Mouse (Mus musculus): ENCODE results near the gene Dcbld1. TPM values are rescaled to one million over a fixed set of nuclear protein-coding genes. Genes with fewer than 3 reads are reported as not detected.

The Dcbld1 gene
- polyA plus RNA-seq, 1 experiment from 2014 or later, result 22.7 TPM

DNA sequence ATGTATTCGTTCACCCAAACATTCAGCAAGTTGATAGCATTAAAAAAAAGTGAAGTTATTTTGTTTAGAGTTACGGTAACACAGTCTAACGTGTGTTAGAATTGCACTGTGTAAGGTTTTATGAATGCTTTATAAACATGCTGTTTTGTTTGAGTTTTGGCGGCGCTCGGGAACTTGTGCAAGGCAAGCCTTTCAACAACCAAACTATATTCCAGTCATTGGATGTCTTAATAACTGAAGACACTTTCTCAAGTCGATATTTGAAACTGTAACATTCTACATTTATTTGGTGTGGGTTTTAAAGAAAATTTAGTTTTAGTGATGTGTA is 1.2 kb downstream of the Dcbld1 start:
- H3K27me3 ChIP-seq, result no peaks in the 10 kb centered on the region
- H3K9me3 ChIP-seq (replicated peaks), result no peaks in the 10 kb centered on the region
- peaks cover 24% of the 10 kb centered on the region for H3K4me1 ChIP-seq
- 2% methylated on average over 7 of the region's 7 CpGs for WGBS
- H3K4me3 ChIP-seq, result peak overlapping the region; percentile 79
- peak overlapping the region; percentile 86 for H3K4me2 ChIP-seq
- H3K9ac ChIP-seq, result peak overlapping the region; percentile 89
- H3K27ac ChIP-seq, result no peak overlapping the region
- no peak for ATAC-seq
- no peaks in the 10 kb centered on the region for H3K36me3 ChIP-seq (ENCODE audit: poor library complexity, severe bottlenecking)

DNA sequence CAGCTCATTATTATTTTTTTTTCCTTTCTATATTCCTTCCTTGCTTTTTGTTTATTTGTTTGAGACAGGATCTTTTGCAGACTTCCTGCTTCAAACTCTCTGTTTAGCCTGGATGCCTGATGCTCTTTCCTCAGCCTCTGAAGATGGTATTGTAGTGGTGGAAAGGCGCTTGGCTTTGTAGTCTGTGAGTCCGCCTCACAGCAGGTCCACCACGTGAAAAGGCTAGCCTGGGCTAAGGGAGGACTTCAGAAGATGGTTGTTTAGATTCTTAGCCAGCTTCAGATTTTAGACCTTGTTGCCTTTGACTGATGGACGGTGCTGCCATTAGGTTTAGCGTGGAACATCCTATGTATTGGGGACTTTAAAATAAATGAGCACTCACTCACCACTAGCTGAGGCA is 2.0 kb downstream of the Dcbld1 start:
- no peak overlapping the region for H3K27ac ChIP-seq
- no peaks in the 10 kb centered on the region for H3K36me3 ChIP-seq (ENCODE audit: poor library complexity, severe bottlenecking)
- peak overlapping the region; percentile 86 for H3K4me2 ChIP-seq
- 0 out of 2 replicates have a peak, but pooled peaks cover 7% of the 10 kb centered on the region for H3K9me3 ChIP-seq (replicated peaks)
- 74% methylated on average over 5 of the region's 5 CpGs for WGBS
- no peak overlapping the region for H3K9ac ChIP-seq
- peak overlapping the region; percentile 79 for H3K4me3 ChIP-seq
- H3K27me3 ChIP-seq, result no peaks in the 10 kb centered on the region
- peaks cover 24% of the 10 kb centered on the region for H3K4me1 ChIP-seq
- ATAC-seq, result no peak

DNA sequence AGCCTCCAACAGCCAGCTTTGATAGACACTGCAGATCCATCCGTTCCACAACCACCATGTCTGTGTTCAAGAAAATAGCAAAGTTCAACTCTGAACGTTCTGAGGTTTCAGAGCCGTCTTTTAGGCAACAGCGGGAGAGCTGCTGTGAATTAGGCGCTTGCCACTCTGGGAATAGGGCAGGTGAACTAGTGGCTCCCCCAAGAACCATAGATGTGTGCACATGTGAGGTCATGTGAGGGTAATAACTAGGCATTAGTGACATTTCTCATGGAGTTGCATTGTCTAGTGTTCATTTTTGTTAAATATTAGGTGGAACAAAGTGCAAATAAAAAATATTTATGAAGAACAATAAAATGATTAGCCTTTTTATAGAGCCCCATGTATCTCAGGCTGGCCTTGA is 8.6 kb downstream of the Dcbld1 start:
- Histone ChIP-seq H3K9me3 (replicated peaks) (0 out of 2 replicates have a peak, but pooled peaks cover 7% of the 10 kb centered on the region), H3K4me3 (no peak overlapping the region), H3K9ac (no peak overlapping the region), H3K4me2 (no peak overlapping the region), H3K36me3 (ENCODE audit: poor library complexity, severe bottlenecking) (no peaks in the 10 kb centered on the region), H3K27ac (no peak overlapping the region), H3K4me1 (peaks cover 15% of the 10 kb centered on the region), H3K27me3 (no peaks in the 10 kb centered on the region)
- no peak for ATAC-seq
- 88% methylated on average over 5 of the region's 5 CpGs for WGBS

GRCm38 (mm10) chr10:52242680-52243323 is 9.4 kb downstream of the Dcbld1 start:
- Histone ChIP-seq H3K9ac (no peak overlapping the region), H3K4me1 (peaks cover 15% of the 10 kb centered on the region), H3K9me3 (replicated peaks) (0 out of 2 replicates have a peak, but pooled peaks cover 7% of the 10 kb centered on the region), H3K4me2 (no peak overlapping the region), H3K4me3 (no peak overlapping the region), H3K27ac (no peak overlapping the region), H3K27me3 (no peaks in the 10 kb centered on the region), H3K36me3 (ENCODE audit: poor library complexity, severe bottlenecking) (no peaks in the 10 kb centered on the region)
- peak; percentile 62; the same call in 1 of the 2 replicates for ATAC-seq
- 28% methylated on average over 7 of the region's 7 CpGs for WGBS

- no peak for ATAC-seq
- Histone ChIP-seq H3K27ac (no peak overlapping the region), H3K9me3 (replicated peaks) (no peaks in the 10 kb centered on the region), H3K9ac (no peak overlapping the region), H3K4me3 (no peak overlapping the region), H3K27me3 (no peaks in the 10 kb centered on the region), H3K4me2 (no peak overlapping the region), H3K4me1 (peaks cover 8% of the 10 kb centered on the region), H3K36me3 (ENCODE audit: poor library complexity, severe bottlenecking) (no peaks in the 10 kb centered on the region)
- WGBS, result 50% methylated on average over 3 of the region's 3 CpGs
These were observed 12.8 kb downstream of the Dcbld1 start for GRCm38 (mm10) chr10:52246207-52246606.

GRCm38 (mm10) chr10:52252240-52252639 is 18.8 kb downstream of the Dcbld1 start:
- no peak overlapping the region for H3K4me3 ChIP-seq
- H3K27ac ChIP-seq, result no peak overlapping the region
- H3K9ac ChIP-seq, result no peak overlapping the region
- no peaks in the 10 kb centered on the region for H3K27me3 ChIP-seq
- WGBS, result 88% methylated on average over 1 of the region's 1 CpGs
- no peak for ATAC-seq
- no peaks in the 10 kb centered on the region for H3K9me3 ChIP-seq (replicated peaks)
- no peaks in the 10 kb centered on the region for H3K36me3 ChIP-seq (ENCODE audit: poor library complexity, severe bottlenecking)
- peaks cover 8% of the 10 kb centered on the region; the same call in 1 of the 2 replicates for H3K4me1 ChIP-seq
- H3K4me2 ChIP-seq, result no peak overlapping the region

DNA sequence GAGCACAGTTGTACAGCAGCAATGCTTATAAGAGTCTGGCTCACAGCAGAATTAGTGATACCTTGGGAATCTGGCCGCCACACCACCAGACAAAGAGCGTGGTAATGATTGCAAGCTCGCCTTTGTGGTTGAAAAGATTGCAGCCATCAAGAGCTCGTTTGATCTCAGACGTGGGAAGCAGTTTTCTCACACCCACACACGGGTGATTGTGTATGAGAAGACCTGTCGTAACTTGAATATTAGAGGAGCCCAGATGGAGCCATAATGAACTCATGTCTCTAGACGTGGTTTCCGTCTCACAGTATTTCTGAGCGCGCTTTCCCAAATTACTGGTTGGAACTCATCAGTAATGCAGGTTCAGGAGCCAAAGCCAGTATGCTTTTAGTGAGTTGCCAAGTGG is 20.0 kb downstream of the Dcbld1 start:
- no peak overlapping the region for H3K4me3 ChIP-seq
- no peak overlapping the region for H3K4me2 ChIP-seq
- H3K27ac ChIP-seq, result no peak overlapping the region; the same call in 1 of the 2 replicates
- H3K36me3 ChIP-seq (ENCODE audit: poor library complexity, severe bottlenecking), result no peaks in the 10 kb centered on the region
- no peak overlapping the region for H3K9ac ChIP-seq
- 60% methylated on average over 11 of the region's 11 CpGs for WGBS
- H3K27me3 ChIP-seq, result no peaks in the 10 kb centered on the region
- peaks cover 12% of the 10 kb centered on the region for H3K4me1 ChIP-seq
- no peaks in the 10 kb centered on the region for H3K9me3 ChIP-seq (replicated peaks)
- ATAC-seq, result no peak

GRCm38 (mm10) chr10:52257768-52258167 is 24.3 kb downstream of the Dcbld1 start:
- Histone ChIP-seq H3K9ac (no peak overlapping the region), H3K27me3 (no peaks in the 10 kb centered on the region), H3K4me2 (no peak overlapping the region), H3K4me1 (peaks cover 20% of the 10 kb centered on the region), H3K4me3 (no peak overlapping the region), H3K9me3 (replicated peaks) (no peaks in the 10 kb centered on the region), H3K36me3 (ENCODE audit: poor library complexity, severe bottlenecking) (no peaks in the 10 kb centered on the region), H3K27ac (no peak overlapping the region)
- no peak for ATAC-seq
- 83% methylated on average over 2 of the region's 2 CpGs for WGBS

DNA sequence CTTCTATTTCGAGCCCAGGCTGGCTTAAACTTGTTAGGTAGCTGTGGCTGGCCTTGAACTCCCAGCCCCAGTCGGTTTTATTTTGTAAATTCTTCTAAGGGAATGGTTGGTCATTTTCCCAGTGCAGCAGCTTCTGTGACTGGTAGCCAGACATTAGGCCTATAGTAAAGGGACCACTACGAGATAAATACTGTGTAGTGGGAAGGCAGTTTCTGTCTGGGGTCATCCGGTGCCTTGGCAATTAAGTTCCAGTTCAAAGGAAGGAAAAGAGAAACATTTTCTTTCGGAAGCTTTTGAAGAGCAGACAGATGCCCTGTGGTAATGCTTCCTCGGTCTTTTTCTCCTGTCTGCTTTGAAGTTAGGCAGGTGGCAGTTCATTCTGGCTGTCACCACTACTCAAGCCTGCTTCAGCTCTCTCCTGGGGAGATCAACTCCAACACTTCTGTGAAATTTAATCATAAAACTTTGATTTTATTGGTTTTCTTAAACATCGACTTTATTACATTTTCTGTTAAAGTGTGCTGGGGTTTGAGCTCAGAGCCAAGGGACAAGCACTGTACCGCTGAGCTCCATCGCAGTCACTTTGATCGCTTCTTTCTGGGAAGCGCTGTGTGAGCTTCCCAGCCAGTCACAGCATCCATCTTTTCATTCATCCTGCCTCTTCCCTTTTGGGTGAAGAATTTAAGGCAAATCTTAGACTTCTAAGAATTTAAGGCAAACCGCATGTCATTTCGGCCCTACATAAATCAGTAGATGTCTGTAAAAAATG is 24.9 kb downstream of the Dcbld1 start:
- 60% methylated on average over 13 of the region's 13 CpGs for WGBS
- H3K27ac ChIP-seq, result no peak overlapping the region
- no peaks in the 10 kb centered on the region for H3K36me3 ChIP-seq (ENCODE audit: poor library complexity, severe bottlenecking)
- ATAC-seq, result peak; percentile 36; the same call in 1 of the 2 replicates
- no peak overlapping the region for H3K9ac ChIP-seq
- H3K27me3 ChIP-seq, result no peaks in the 10 kb centered on the region
- H3K4me1 ChIP-seq, result peaks cover 16% of the 10 kb centered on the region
- H3K9me3 ChIP-seq (replicated peaks), result no peaks in the 10 kb centered on the region
- no peak overlapping the region for H3K4me2 ChIP-seq
- H3K4me3 ChIP-seq, result no peak overlapping the region

DNA sequence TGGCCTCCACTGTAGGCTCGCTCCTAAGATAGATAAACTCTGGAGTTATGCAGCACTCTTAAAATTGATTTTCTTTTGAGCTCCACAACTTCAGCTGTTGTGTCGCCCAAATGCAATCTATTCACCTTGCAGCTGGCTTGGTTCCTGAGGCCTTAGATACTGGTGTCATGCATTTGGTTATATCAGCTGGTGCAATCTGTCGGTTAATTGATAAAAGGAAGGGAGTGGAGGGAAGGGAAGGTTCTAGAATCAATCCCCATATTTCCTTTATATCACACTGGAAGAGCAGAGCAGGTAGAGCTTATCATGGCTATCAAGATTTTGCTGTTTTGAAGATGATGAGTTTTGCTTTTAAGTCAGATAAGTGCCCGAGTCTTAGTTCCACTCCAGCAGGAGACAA is 26.8 kb downstream of the Dcbld1 start:
- H3K36me3 ChIP-seq (ENCODE audit: poor library complexity, severe bottlenecking), result peaks cover 10% of the 10 kb centered on the region
- H3K4me2 ChIP-seq, result no peak overlapping the region
- H3K4me1 ChIP-seq, result peaks cover 12% of the 10 kb centered on the region
- no peak for ATAC-seq
- H3K9ac ChIP-seq, result no peak overlapping the region
- H3K27ac ChIP-seq, result no peak overlapping the region
- no peaks in the 10 kb centered on the region for H3K27me3 ChIP-seq
- no peaks in the 10 kb centered on the region for H3K9me3 ChIP-seq (replicated peaks)
- no peak overlapping the region for H3K4me3 ChIP-seq
- 93% methylated on average over 4 of the region's 4 CpGs for WGBS

DNA sequence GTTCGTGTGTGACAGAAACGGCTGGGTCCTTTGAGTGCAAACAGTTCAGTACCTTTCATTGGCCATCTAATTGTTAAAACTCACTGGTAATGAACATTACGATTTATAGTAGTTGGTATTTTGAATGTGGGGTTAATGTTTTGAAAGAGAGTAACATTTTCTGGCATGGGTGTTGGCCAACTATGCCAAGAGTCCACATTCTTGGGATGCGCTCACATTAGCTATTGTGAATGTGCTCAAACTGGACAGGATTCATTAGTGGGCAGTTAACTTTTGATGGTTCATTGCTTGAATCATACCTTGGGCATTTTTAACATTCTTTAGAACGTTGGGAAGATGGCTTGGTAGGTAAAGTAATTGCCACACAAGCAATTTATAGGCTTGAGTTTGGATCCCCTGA is 30.7 kb downstream of the Dcbld1 start:
- no peak for ATAC-seq
- Histone ChIP-seq H3K4me3 (no peak overlapping the region), H3K36me3 (ENCODE audit: poor library complexity, severe bottlenecking) (peaks cover 18% of the 10 kb centered on the region), H3K4me2 (no peak overlapping the region), H3K27ac (no peak overlapping the region), H3K27me3 (no peaks in the 10 kb centered on the region), H3K4me1 (peaks cover 3% of the 10 kb centered on the region; the same call in 1 of the 2 replicates), H3K9ac (no peak overlapping the region), H3K9me3 (replicated peaks) (no peaks in the 10 kb centered on the region)
- 94% methylated on average over 5 of the region's 5 CpGs for WGBS

DNA sequence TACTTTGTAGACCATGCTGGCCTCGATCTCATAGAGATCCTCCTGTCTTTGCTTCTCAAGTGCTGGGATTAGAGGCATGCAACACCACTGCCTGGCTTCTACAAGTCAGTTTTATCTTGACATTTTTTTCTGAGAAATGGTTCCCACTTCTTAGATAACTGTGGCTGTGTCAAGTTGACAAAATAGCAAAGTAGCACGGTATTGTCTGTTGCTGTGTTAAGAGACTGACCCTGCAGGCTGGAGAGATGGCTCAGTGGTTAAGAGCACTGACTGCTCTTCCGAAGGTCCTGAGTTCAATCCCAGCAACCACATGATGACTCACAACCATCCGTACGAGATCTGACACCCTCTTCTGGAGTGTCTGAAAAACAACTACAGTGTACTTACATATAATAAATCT is 35.5 kb downstream of the Dcbld1 start:
- whole genome bisulfite sequencing, result 91% methylated on average over 5 of the region's 5 CpGs
- H3K36me3 ChIP-seq (ENCODE audit: poor library complexity, severe bottlenecking), result peaks cover 18% of the 10 kb centered on the region
- no peak overlapping the region for H3K27ac ChIP-seq
- peaks cover 13% of the 10 kb centered on the region for H3K4me1 ChIP-seq
- no peaks in the 10 kb centered on the region for H3K27me3 ChIP-seq
- H3K9ac ChIP-seq, result no peak overlapping the region
- no peak overlapping the region for H3K4me3 ChIP-seq
- ATAC-seq, result no peak
- H3K4me2 ChIP-seq, result no peak overlapping the region
- H3K9me3 ChIP-seq (replicated peaks), result no peaks in the 10 kb centered on the region
